Mouse (Mus musculus): Measurements from ENCODE around the gene Eef1b2. TPM values are rescaled to one million over a fixed set of nuclear protein-coding genes. Genes with fewer than 3 reads are reported as not detected.

Eef1b2 gene
- polyA plus RNA-seq, 1 experiment from 2014 or later: 446 TPM

DNA sequence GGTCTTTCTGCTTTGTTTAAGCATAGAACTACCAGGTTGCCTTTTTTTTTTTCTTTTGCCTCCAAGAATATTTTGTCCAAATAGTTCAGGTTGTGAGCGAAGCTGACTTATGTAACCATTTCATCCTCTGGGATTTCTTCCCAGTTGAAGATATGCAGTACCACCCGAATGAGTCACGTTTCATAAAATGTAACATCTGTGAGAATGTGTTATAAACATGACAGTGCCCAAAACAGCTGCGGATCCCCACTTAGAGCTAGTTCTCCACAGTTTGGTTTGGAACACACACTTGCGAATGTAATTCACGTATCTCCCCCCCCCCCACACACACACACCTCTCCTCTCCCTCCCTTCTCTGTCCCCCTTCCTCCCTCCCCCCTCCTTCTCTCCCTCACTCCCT, 22.8 kb downstream of the Eef1b2 start:
- no peak for ATAC-seq (replicated peaks)
- peaks cover 13% of the 10 kb centered on the region for H3K4me1 ChIP-seq
- H3K27ac ChIP-seq: no peak overlapping the region
- H3K4me2 ChIP-seq: no peak overlapping the region
- 95% methylated on average over 6 of the region's 6 CpGs for whole genome bisulfite sequencing
- no peak overlapping the region for H3K4me3 ChIP-seq
- H3K36me3 ChIP-seq (replicated peaks): no peaks in the 10 kb centered on the region
- no peak overlapping the region for H3K9ac ChIP-seq
- H3K9me3 ChIP-seq: 0 out of 2 replicates have a peak, but pooled peaks cover 4% of the 10 kb centered on the region
- no peaks in the 10 kb centered on the region for H3K27me3 ChIP-seq (replicated peaks)

DNA sequence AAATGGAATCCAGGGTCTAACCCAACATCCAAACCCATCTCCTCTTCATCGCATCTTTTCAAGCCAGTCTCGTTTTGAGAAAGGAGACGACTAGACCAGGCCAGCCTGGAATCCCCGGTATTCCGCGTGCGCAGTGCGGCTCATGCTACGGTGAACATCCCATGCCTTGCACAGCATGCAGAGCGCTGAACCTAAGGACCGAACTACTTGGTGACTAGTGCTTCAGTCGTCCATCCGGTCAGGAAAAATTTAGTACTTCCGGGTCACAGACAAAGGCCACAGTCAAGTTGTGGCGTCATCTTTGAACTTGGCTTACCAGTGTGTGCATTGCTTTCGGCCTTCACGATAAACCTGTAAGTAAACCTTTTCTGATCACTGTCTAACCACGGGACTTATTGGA, 23.7 kb downstream of the Eef1b2 start:
- no peak overlapping the region for H3K4me2 ChIP-seq
- no peaks in the 10 kb centered on the region for H3K27me3 ChIP-seq (replicated peaks)
- ATAC-seq (replicated peaks): no peak
- no peak overlapping the region for H3K9ac ChIP-seq
- H3K27ac ChIP-seq: no peak overlapping the region
- H3K9me3 ChIP-seq: 0 out of 2 replicates have a peak, but pooled peaks cover 4% of the 10 kb centered on the region
- no peak overlapping the region for H3K4me3 ChIP-seq
- WGBS: 95% methylated on average over 18 of the region's 18 CpGs
- peaks cover 22% of the 10 kb centered on the region for H3K4me1 ChIP-seq
- no peaks in the 10 kb centered on the region for H3K36me3 ChIP-seq (replicated peaks)

DNA sequence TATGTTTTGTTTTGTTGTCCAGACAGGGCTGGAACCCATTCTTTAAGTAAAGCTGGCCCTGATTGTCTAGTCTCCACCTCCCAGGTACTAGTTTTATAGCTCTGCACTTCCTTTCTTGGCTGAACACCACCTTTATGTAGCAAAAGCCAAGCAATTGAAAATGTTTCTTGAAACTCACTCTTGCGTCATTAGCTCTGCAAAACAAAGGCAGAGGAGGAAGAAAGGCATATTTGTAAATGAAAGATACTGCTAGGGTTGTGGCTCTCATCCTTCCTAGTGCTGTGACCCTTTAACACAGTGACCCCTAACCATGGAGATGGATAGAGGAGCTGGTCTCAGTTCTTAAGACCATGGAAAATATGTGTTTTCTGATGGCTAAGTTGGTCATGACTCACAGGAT, 25.0 kb downstream of the Eef1b2 start:
- Histone ChIP-seq H3K4me3 (no peak overlapping the region), H3K27me3 (replicated peaks) (no peaks in the 10 kb centered on the region), H3K36me3 (replicated peaks) (no peaks in the 10 kb centered on the region), H3K9me3 (0 out of 2 replicates have a peak, but pooled peaks cover 4% of the 10 kb centered on the region), H3K4me2 (no peak overlapping the region), H3K9ac (no peak overlapping the region), H3K27ac (no peak overlapping the region), H3K4me1 (peaks cover 23% of the 10 kb centered on the region)
- WGBS: 79% methylated on average over 1 of the region's 1 CpGs
- no peak for ATAC-seq (replicated peaks)

DNA sequence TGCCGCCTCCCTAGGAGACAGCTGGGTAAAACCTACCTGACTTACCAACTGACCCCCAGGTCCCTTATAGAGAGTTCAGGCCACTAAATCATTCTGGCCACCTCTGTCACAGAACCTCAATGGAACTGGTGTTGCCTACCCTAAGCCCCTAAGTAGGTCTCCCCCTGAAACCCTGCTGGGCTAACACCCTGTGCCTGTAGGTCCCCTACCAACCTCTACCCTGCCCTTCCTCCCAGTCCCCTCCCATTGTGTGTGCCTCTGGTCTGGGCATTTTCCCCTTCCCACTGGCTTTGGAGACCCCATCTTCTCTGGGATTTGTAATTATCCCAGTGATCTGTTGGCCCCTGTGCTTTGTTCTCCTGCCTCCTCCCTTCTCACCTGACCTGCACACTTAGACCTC, 26.8 kb downstream of the Eef1b2 start:
- Histone ChIP-seq H3K27ac (peak overlapping the region; percentile 86), H3K4me3 (no peak overlapping the region), H3K27me3 (replicated peaks) (no peaks in the 10 kb centered on the region), H3K4me2 (no peak overlapping the region), H3K36me3 (replicated peaks) (no peaks in the 10 kb centered on the region), H3K9me3 (0 out of 2 replicates have a peak, but pooled peaks cover 4% of the 10 kb centered on the region), H3K4me1 (peaks cover 23% of the 10 kb centered on the region), H3K9ac (no peak overlapping the region)
- peak; percentile 57 for ATAC-seq (replicated peaks)
- 78% methylated on average over 1 of the region's 1 CpGs for WGBS

DNA sequence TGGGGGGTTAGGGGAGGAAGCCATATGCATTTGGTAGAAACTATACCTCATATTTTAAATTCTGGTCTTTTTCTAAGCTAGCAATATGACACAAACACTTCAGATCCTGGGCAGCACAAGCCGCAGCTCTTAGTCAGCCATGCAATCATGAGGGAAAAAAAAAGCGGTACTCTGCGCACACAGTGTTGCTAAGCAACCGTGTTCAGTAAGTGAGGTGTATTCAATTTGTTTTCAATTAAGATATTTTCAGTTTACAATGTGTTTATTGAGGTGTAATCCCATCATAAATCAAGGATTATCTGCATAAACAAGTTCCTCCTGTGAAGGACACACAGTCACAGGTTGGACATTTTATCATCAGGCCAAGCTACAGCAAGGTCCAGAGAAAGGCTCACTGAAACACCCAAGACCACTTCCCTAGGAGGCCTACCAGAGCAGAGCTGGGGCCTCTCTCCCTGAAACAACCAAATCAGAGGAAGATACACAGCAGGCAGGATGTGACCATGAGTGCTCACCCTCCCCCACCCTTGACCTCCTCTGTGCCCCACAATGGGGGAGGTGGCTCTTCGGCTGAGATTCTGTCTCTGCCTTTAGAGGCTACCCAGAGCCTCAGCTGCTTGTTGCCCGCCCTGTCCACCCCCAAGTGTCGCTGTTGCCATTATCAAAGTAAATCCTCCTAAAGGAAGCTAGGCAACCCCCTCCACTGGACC, 27.5 kb downstream of the Eef1b2 start:
- peak; percentile 91 for ATAC-seq (replicated peaks)
- no peak overlapping the region for H3K4me2 ChIP-seq
- H3K9ac ChIP-seq: 0 out of 2 replicates have a peak overlapping the region, but pooled peaks have one; percentile 6
- 0 out of 2 replicates have a peak, but pooled peaks cover 4% of the 10 kb centered on the region for H3K9me3 ChIP-seq
- no peaks in the 10 kb centered on the region for H3K27me3 ChIP-seq (replicated peaks)
- 5% methylated on average over 7 of the region's 7 CpGs for WGBS
- H3K4me1 ChIP-seq: peaks cover 23% of the 10 kb centered on the region
- no peak overlapping the region for H3K4me3 ChIP-seq
- H3K27ac ChIP-seq: peak overlapping the region; percentile 86
- no peaks in the 10 kb centered on the region for H3K36me3 ChIP-seq (replicated peaks)

DNA sequence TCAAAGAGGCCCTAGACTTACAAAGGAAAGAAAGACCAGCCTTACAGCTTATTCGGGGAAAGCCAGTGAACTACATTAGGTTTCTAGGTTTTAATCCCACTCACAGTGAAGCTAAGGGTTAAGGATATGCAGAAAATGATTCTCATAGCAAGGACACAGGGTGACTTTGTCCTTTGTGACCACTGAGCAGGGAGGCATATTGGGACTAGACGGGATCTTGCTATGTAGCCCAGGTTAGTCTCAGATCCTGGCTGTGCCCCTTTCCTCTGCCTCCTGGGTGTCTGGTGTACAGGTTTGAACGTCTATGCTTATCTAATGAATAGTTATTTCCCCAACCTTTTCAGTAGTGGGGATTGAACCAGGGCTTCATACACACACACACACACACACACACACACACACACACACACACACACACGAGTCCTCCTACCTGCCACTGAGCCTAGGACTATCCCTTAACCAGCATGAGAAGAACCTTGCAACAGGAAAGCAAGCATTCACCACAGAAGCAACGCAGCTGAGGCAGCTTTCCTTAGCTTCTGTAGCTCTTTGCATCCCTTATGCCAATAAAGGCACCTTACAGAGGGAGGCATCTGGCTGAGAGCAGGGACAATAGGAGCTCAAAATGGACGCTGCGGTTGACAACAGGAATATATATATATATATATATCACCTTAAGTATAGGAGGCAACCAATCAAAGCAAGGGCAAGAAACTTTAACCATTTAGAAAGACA, 28.2 kb downstream of the Eef1b2 start:
- H3K4me2 ChIP-seq: no peak overlapping the region
- H3K27me3 ChIP-seq (replicated peaks): no peaks in the 10 kb centered on the region
- WGBS: 11% methylated on average over 7 of the region's 7 CpGs
- no peak overlapping the region for H3K4me3 ChIP-seq
- H3K9ac ChIP-seq: 0 out of 2 replicates have a peak overlapping the region, but pooled peaks have one; percentile 6
- peak; percentile 46 for ATAC-seq (replicated peaks)
- H3K36me3 ChIP-seq (replicated peaks): no peaks in the 10 kb centered on the region
- H3K27ac ChIP-seq: peak overlapping the region; percentile 86
- H3K9me3 ChIP-seq: 0 out of 2 replicates have a peak, but pooled peaks cover 4% of the 10 kb centered on the region
- H3K4me1 ChIP-seq: peaks cover 23% of the 10 kb centered on the region

DNA sequence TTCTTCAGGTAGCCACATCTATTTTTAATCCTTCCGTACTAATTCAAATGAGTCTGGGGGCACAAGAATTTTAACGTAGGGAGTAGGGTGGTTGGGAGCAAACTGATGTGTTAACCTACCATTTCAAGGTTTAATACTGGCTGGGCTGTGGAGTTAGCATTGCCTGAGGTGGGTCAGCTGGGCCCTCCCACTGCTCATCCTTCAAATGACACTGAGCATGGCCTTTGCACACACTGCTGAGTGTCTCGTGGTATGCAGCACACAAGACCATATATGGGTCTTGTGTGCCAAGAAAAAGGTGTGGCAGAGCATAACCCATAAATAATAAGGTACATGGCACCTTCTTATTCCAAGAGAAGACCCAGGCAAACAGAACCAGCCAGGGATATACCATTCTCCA, 31.0 kb downstream of the Eef1b2 start:
- peaks cover 23% of the 10 kb centered on the region for H3K4me1 ChIP-seq
- H3K36me3 ChIP-seq (replicated peaks): no peaks in the 10 kb centered on the region
- no peaks in the 10 kb centered on the region for H3K27me3 ChIP-seq (replicated peaks)
- no peak overlapping the region for H3K27ac ChIP-seq
- no peak overlapping the region for H3K9ac ChIP-seq
- no peak overlapping the region for H3K4me3 ChIP-seq
- H3K4me2 ChIP-seq: no peak overlapping the region
- 83% methylated on average over 3 of the region's 3 CpGs for WGBS
- no peak for ATAC-seq (replicated peaks)
- H3K9me3 ChIP-seq: no peaks in the 10 kb centered on the region

DNA sequence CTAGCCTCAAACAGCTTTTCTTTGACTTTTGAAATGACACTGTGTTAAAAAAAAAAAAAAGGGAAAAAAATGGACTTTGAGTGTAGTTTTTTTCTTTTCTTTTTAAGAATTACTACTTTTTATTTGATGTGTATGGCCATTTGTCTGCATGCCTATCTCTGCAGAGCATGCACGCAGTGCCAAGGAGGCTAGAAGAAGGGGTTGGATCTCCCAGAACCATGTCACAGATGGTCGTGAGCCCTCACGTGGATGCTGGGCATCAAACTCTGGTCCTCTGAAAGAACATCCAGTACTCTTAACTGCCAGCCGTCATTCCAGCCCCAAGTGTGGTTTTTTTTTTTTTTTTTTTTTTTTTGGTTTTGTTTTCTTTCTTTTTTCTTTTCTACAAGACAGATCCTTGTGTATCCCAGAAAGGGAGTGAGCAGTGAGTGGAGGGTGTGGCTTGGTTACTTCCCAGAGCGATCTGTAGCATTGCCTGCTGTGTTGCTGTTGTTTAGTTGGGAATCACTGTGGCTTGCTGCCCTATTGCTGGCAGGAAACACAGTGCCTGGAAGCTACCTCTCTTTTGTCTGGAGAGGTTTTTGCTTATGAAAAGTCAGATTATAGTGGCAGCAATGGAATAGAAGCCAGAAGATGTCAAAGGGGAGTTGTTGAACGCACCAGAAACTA, 33.4 kb downstream of the Eef1b2 start:
- Histone ChIP-seq H3K4me1 (peaks cover 22% of the 10 kb centered on the region), H3K27ac (no peak overlapping the region), H3K9me3 (no peaks in the 10 kb centered on the region), H3K4me3 (no peak overlapping the region), H3K4me2 (no peak overlapping the region), H3K27me3 (replicated peaks) (no peaks in the 10 kb centered on the region), H3K36me3 (replicated peaks) (no peaks in the 10 kb centered on the region), H3K9ac (no peak overlapping the region)
- ATAC-seq (replicated peaks): no peak
- WGBS: 17% methylated on average over 6 of the region's 6 CpGs

DNA sequence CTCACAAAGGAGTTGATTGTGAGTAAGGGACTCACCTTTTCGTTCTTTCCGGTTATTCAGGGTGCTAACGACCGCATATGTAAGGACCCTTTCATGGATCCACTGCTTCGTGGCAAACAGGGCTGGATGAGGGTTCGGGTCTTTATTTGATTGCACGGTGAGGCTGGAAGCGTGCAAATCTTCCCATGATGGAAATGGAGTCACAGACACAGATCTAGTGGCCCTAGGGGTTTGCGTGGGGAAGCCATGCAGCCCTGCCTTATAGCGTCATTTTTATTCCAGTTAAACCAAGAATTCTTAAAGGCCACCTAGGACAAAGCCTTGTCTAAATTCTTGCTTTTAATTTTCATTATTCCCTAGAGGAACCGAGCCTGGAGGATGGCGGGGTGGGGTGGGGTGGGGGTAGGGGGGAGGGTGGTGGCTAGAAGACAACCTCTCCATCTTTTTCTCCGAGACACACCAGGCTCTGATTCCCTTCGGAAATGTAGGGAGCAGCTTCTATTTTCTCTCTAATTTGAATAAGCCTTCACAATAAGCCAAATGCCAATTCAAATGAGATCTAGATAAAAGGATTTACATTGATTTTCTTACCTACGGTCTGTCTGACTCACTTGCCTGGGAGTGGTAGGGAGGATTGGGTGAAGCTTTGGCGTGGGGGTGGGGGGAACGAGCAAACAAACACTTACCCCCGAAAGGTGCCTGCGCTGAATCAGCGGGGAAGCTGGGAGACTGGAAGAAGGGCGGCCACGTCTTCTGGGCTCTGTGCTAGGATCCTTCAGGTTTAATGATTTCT, 37.0 kb downstream of the Eef1b2 start:
- Histone ChIP-seq H3K27me3 (replicated peaks) (no peaks in the 10 kb centered on the region), H3K36me3 (replicated peaks) (no peaks in the 10 kb centered on the region), H3K4me1 (peaks cover 18% of the 10 kb centered on the region), H3K27ac (peak overlapping the region; percentile 51), H3K4me2 (peak overlapping the region; percentile 46), H3K4me3 (peak overlapping the region; percentile 18), H3K9me3 (no peaks in the 10 kb centered on the region), H3K9ac (0 out of 2 replicates have a peak overlapping the region, but pooled peaks have one; percentile 3)
- ATAC-seq (replicated peaks): peak; percentile 69
- 15% methylated on average over 22 of the region's 22 CpGs for WGBS

DNA sequence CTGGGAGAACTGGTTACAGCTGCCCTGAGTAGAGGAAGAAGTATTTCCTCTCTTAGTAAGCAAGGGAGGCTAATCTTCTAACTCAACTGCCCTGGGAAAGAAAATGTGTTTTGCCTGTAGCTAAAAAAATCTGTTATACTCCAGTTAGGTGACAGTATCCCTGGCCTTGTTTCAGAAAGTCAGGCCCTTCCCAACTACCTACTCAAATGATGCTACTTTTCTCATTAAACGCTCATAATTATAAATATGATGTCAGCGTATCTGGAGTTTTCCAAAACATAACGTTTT, 37.6 kb downstream of the Eef1b2 start, which contains the start of gene Gpr1:
Gene Gpr1 (minus strand): TSS at position 273 of the 288 bp plus-strand sequence.
- 36% methylated on average over 3 of the region's 3 CpGs for WGBS
- Histone ChIP-seq H3K4me2 (peak within 1 kb of the TSS; percentile 46), H3K36me3 (replicated peaks) (no peaks in the 10 kb centered on the region), H3K4me3 (peak within 1 kb of the TSS; percentile 18), H3K9me3 (no peaks in the 10 kb centered on the region), H3K4me1 (peaks cover 18% of the 10 kb centered on the region), H3K27ac (peak within 1 kb of the TSS; percentile 51), H3K9ac (0 out of 2 replicates have a peak within 1 kb of the TSS, but pooled peaks have one; percentile 3), H3K27me3 (replicated peaks) (no peaks in the 10 kb centered on the region)
- ATAC-seq (replicated peaks): no peak

DNA sequence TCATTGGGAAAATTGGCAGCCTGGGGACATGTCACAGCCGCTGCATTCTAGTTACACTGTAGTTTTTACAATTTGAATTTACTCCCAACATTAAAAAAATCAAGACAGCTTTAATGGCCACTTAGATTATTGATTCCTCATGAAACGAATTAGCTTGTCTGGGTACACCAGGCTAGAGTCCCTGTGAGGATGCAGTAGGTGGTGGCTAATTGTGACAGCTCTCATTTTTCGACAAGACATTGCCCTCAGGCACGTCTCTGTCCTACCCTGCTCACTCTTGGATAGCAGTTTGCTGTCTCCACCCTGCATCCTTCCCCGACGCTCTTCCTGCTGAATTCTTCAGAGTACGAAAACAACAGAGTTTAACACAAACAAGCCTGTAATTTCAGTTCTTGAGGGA, 38.0 kb downstream of the Eef1b2 start:
- Histone ChIP-seq H3K9ac (no peak overlapping the region), H3K4me2 (no peak overlapping the region), H3K36me3 (replicated peaks) (no peaks in the 10 kb centered on the region), H3K4me1 (peaks cover 18% of the 10 kb centered on the region), H3K27ac (peak overlapping the region; percentile 51; the same call in 1 of the 2 replicates), H3K9me3 (no peaks in the 10 kb centered on the region), H3K27me3 (replicated peaks) (no peaks in the 10 kb centered on the region), H3K4me3 (no peak overlapping the region)
- WGBS: 41% methylated on average over 7 of the region's 7 CpGs
- ATAC-seq (replicated peaks): 0 out of 2 replicates have a peak, but pooled peaks have one; percentile 66

Measured in midbrain, embryonic 15.5 days (tissue).